Mouse (Mus musculus) midbrain, embryonic 14.5 days (tissue): ENCODE measurements around the gene Smad3. TPM values are rescaled to one million over a fixed set of nuclear protein-coding genes. Genes with fewer than 3 reads are reported as not detected.
A peak's percentile ranks its signal among the peaks of the same experiment; 100 is the strongest.

Experiments
- ATAC-seq: fragments of 200-750 bp; cut with Nextera tagmentation; 2 replicates; pipeline ENCODE4 v1.8.0; 2017; ENCODE audit warnings: moderate number of reproducible peaks, moderate library complexity; ENCODE audit not compliant: low FRiP score, low TSS enrichment
- DNase-seq: peaks from one replicate; pipeline ENCODE4 v3.0.0-alpha.2; 2015
- H3K27ac ChIP-seq: fragments of 300-500 bp; sonication (generic); replicated peaks from 2 replicates; pipeline ENCODE4 v1.5.1; 2014; ENCODE audit warnings: mild to moderate bottlenecking, low read depth, low read length, moderate library complexity
- H3K27me3 ChIP-seq: fragments of 300-500 bp; sonication (generic); 2 replicates; pipeline ENCODE4 v1.6.1; 2014; ENCODE audit warnings: low read length, control low read depth, mixed read lengths; ENCODE audit not compliant: control insufficient read depth, insufficient read depth
- H3K36me3 ChIP-seq: fragments of 300-500 bp; sonication (generic); 2 replicates; pipeline ENCODE4 v1.6.1; 2014; ENCODE audit warnings: low read length, control low read depth; ENCODE audit not compliant: control insufficient read depth, insufficient read depth
- H3K4me1 ChIP-seq: fragments of 300-500 bp; sonication (generic); 2 replicates; pipeline ENCODE4 v1.6.1; 2014; ENCODE audit warnings: mild to moderate bottlenecking, antibody characterized with exemption, low read length, control low read depth; ENCODE audit not compliant: control insufficient read depth, insufficient read depth
- H3K4me2 ChIP-seq: fragments of 300-500 bp; sonication (generic); 2 replicates; pipeline ENCODE4 v1.6.1; 2014; ENCODE audit warnings: mild to moderate bottlenecking, low read length, moderate library complexity
- H3K4me3 ChIP-seq: fragments of 300-500 bp; sonication (generic); replicated peaks from 2 replicates; pipeline ENCODE4 v1.5.1; 2014; ENCODE audit warnings: low read depth, low read length
- H3K9ac ChIP-seq: fragments of 300-500 bp; sonication (generic); replicated peaks from 2 replicates; pipeline ENCODE4 v1.6.1; 2014; ENCODE audit warnings: mild to moderate bottlenecking, low read length, moderate library complexity
- H3K9me3 ChIP-seq: fragments of 300-500 bp; sonication (generic); 2 replicates; pipeline ENCODE4 v1.6.1; 2016; ENCODE audit warnings: low read length, control low read depth, mixed read lengths; ENCODE audit not compliant: control insufficient read depth
- WGBS: fragments of 180-500 bp; shearing (Covaris S2); extraction: QIAGEN DNeasy Blood & Tissue Kit; methylation state at CpG from one replicate; pipeline ENCODE4 v1.1.7; 2014; 5-methylcytosine and 5-hydroxymethylcytosine counted together
- polyA plus RNA-seq: library from polyadenylated mRNA; unstranded; fragments of >200 nt; fragmentation: Nextera tagmentation; extraction: Ambion mirVana; gene quantifications from 2 replicates; pipeline ENCODE4 v1.2.1, GENCODE M21; 2014

Gene Smad3
- polyA plus RNA-seq, 1 experiment from 2014 or later = 7.7 TPM

DNA sequence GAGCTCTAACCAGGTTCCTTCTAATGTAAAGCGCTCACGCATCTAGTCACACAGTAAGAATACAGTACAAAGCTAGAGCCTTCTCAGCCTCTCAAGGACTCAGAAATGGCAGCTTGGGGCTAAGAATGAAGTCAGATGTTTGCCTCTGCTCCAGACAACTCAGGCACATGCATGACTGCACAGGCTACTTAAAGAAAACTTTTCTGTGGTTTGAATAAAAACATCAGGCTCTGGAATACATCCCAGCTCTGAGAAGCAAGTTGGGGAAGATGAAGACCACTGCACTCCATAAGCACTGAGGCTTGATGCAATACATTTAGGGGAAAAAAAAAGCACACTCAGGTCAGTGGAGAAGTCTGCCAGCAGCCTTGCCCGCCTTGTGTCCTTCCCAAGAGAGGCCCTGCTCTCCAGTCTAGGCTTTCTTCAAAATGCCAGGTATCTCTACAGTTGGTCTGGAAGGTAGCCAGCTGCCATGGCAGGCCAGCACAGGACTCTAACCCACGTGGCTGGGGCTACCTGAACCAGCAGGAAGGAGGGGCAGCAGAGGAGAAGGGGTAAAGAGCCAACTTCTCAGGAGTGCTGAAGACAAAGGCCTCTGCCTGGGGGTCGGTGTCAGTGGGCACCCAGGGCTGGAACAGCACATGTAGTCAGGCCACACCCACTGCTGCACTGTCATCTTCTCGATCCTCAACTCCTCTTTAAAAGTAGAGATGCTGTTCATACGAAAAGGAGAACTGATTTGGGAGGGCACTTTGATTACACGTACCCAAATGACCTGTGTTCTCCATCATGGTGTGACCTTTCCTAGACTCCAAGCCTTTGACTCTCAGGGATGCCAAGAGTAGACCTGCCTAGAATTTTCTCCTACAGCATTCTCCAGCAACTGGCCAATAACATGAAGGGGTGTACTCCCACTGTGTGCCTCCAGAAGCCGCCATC is 109.9 kb downstream of the Smad3 start:
- Histone ChIP-seq H3K4me2 (no peak overlapping the region), H3K9ac (no peak overlapping the region), H3K9me3 (no peaks in the 10 kb centered on the region), H3K36me3 (peaks cover 15% of the 10 kb centered on the region; the same call in 1 of the 2 replicates), H3K4me3 (no peak overlapping the region), H3K4me1 (peaks cover 4% of the 10 kb centered on the region), H3K27me3 (no peaks in the 10 kb centered on the region), H3K27ac (no peak overlapping the region)
- no peak for DNase-seq
- 85% methylated on average over 9 of the region's 9 CpGs for WGBS
- no peak for ATAC-seq

DNA sequence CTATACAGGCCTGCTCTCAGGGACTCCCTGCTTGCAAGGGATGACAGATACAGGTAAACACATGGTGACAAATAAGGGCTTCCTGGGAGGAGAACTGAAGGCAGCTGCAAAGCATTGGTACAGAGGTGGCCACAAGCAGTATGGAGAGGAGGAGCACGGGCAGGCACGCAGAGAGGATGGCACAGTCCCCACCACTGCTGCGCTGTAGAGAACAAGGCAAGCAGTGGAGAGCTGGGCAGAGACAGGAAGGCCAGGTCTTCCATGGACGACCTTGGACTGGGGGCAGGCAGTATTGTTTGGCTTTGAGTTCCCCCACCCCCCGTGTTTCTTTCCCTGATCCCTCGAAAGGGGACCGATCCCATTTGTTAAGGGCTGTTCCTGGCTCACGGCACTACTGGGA is 112.7 kb downstream of the Smad3 start:
- DNase-seq (no peak), ATAC-seq (no peak)
- no peak overlapping the region for H3K4me2 ChIP-seq
- no peak overlapping the region for H3K9ac ChIP-seq
- no peaks in the 10 kb centered on the region for H3K9me3 ChIP-seq
- H3K27me3 ChIP-seq = no peaks in the 10 kb centered on the region
- H3K36me3 ChIP-seq = peaks cover 35% of the 10 kb centered on the region
- 90% methylated on average over 8 of the region's 8 CpGs for WGBS
- H3K27ac ChIP-seq = no peak overlapping the region
- no peaks in the 10 kb centered on the region for H3K4me1 ChIP-seq
- no peak overlapping the region for H3K4me3 ChIP-seq

DNA sequence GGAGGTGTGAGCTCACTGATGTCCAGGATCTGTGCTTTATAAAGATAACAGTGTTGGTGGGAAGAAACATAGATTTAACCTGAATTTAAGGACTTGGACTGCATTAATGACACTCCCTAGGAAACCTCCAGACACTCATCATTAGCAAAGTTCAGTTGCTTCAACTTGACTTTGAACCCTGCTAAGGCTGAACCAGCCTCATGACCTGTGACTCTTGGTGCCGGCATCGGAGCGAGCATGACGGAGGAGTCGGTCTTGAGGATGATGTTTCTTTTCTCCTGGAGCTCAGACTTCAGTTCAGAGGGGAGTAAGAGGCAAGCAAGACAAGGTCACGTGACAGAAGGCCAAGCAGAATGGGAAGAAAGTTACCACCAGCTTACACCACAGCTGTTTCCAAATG is 113.8 kb downstream of the Smad3 start:
- no peak for ATAC-seq

DNA sequence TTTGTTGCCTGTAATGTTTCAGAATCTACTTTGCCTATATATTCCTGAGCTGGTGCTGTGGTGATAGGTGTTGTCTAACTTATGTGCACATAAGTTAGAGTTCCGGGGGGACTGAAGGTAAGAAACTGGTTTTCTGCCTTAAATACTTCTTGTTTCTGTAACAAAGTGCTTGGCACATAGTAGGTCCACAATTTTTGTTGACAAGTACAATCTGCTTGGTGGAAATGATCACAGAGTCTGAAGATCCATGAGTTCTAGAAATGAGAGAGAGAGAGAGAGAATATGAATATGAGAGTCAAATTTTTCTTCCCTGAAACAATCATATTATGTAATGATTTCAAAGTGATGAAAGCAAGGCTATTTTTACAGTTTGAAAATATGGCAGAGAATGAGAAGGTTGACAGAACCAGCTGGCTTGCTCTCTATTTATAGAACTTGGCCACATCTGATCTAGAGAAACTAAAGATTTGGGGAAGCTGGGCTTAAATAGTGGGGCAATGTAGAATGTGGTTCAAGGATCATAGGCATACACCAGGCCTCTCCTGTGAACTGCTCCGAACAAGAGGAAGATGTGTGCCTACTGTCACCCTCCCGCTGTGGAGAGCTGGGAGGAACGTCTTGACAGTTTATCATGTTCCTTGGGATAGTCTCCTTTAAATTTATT is 115.7 kb downstream of the Smad3 start:
- H3K27ac ChIP-seq = no peak overlapping the region
- no peaks in the 10 kb centered on the region for H3K4me1 ChIP-seq
- no peak for ATAC-seq
- no peak overlapping the region for H3K4me3 ChIP-seq
- no peaks in the 10 kb centered on the region for H3K9me3 ChIP-seq
- DNase-seq = no peak
- H3K36me3 ChIP-seq = peaks cover 46% of the 10 kb centered on the region
- H3K27me3 ChIP-seq = no peaks in the 10 kb centered on the region
- no peak overlapping the region for H3K9ac ChIP-seq
- WGBS = 94% methylated on average over 4 of the region's 4 CpGs
- H3K4me2 ChIP-seq = no peak overlapping the region

More for the DNA sequence above, 113.8 kb downstream of the Smad3 start:
- no peak overlapping the region for H3K4me3 ChIP-seq
- H3K9me3 ChIP-seq = no peaks in the 10 kb centered on the region
- WGBS = 95% methylated on average over 6 of the region's 6 CpGs
- no peak for DNase-seq
- H3K36me3 ChIP-seq = peaks cover 38% of the 10 kb centered on the region
- H3K9ac ChIP-seq = no peak overlapping the region
- H3K27ac ChIP-seq = no peak overlapping the region
- H3K27me3 ChIP-seq = no peaks in the 10 kb centered on the region
- no peak overlapping the region for H3K4me2 ChIP-seq
- H3K4me1 ChIP-seq = no peaks in the 10 kb centered on the region

DNA sequence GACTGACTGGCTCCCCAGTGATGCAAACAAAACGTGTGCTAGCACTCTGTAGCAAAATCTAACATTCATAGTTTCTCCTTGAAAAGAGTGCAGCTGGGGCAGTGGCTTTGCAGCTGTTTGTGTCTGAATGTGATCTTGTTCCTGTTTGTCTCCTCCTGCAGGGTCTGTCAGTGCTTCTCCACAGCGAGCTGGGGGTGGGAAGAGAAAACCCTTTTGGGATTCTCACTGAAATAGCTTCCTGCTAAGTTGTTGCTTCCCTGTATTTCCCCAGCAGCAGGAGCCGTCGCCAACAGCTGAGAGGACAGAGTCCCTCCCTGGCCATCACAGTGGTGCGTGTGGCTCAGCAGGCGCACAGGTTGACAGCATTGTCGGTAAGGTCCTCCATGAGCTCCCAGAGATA is 121.7 kb downstream of the Smad3 start:
- H3K36me3 ChIP-seq = peaks cover 43% of the 10 kb centered on the region
- no peak overlapping the region for H3K4me3 ChIP-seq
- no peak for DNase-seq
- H3K4me2 ChIP-seq = no peak overlapping the region
- H3K9me3 ChIP-seq = no peaks in the 10 kb centered on the region
- peaks cover 7% of the 10 kb centered on the region for H3K4me1 ChIP-seq
- ATAC-seq = no peak
- H3K9ac ChIP-seq = no peak overlapping the region
- WGBS = 65% methylated on average over 7 of the region's 7 CpGs
- no peak overlapping the region for H3K27ac ChIP-seq
- no peaks in the 10 kb centered on the region for H3K27me3 ChIP-seq

DNA sequence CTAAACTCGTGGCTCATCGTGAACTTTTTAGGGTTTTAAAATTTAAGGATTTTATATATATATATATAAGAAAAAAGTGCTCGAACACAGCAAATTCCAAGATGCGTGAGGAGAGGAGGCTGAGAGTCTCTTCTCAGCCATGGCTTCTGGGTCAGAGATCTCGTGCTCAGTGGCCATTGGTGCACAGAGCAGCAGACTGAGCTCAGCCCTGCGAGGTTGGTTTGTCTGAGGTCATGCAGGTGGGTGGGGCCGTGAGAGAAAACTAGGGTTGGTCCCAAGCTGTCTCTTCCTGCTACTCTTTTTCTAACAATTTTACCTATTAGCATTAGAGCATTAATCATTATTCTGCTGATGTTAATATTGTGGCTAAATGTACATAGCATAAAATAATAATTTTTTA is 124.5 kb downstream of the Smad3 start:
- WGBS = 38% methylated on average over 7 of the region's 7 CpGs
- ATAC-seq (no peak), DNase-seq (no peak)
- Histone ChIP-seq H3K9ac (no peak overlapping the region), H3K27ac (no peak overlapping the region; the same call in 1 of the 2 replicates), H3K4me1 (peaks cover 7% of the 10 kb centered on the region), H3K4me3 (no peak overlapping the region), H3K9me3 (no peaks in the 10 kb centered on the region), H3K4me2 (no peak overlapping the region), H3K36me3 (peaks cover 36% of the 10 kb centered on the region), H3K27me3 (no peaks in the 10 kb centered on the region)

DNA sequence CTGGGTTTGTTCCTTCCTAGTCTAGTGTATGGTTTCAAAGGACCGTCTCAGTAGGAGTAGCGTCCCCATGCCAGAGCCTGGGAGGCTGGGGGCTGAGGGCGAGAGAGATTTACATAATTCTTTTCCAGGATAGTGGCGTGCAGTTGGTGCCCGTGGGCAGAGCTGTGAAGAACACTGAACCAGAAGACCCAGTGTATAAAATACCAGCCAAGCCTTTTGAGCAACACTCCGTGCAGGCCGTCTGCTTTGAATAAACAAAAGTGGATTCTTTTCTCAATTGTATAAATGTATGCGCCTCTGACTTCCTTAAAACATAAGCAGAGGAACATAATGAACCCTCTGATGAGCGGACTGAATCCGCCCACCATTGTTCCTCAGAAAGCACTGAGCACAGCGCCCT is 124.9 kb downstream of the Smad3 start:
- WGBS = 18% methylated on average over 11 of the region's 11 CpGs
- peak; percentile 54 for DNase-seq
- Histone ChIP-seq H3K4me3 (no peak overlapping the region), H3K27me3 (no peaks in the 10 kb centered on the region), H3K9me3 (no peaks in the 10 kb centered on the region), H3K4me1 (peaks cover 7% of the 10 kb centered on the region), H3K27ac (no peak overlapping the region; the same call in 1 of the 2 replicates), H3K9ac (no peak overlapping the region), H3K36me3 (peaks cover 36% of the 10 kb centered on the region), H3K4me2 (no peak overlapping the region)
- ATAC-seq = no peak

DNA sequence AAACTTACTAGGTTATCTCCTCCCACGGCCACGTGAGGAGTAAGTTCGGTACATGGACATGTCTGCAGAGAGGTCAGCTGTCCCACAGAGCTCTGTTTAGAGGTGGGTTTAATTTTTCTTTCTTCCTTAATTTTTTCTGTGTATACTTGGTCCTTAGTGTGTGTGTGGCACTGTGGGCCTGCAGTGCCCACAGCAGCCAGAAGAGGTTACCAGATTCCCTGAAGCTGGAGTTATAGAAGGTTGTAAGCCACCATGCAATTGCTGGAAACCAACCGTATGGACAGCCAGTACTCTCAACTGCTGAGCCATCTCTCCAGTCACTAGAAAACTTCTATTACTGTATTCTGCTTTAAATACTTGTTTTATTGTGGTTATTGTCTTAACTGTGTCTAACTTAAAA is 125.7 kb downstream of the Smad3 start:
- DNase-seq (no peak), ATAC-seq (no peak)
- Histone ChIP-seq H3K4me2 (no peak overlapping the region), H3K9me3 (no peaks in the 10 kb centered on the region), H3K4me3 (no peak overlapping the region), H3K27ac (no peak overlapping the region), H3K9ac (no peak overlapping the region), H3K27me3 (no peaks in the 10 kb centered on the region), H3K4me1 (peaks cover 7% of the 10 kb centered on the region), H3K36me3 (peaks cover 30% of the 10 kb centered on the region)
- 60% methylated on average over 4 of the region's 4 CpGs for WGBS
